ENCODE assay signal across 8 mouse cellular contexts in genomic region chr9:21337652-21338051, GRCm38 (mm10). TPM values are rescaled to one million over a fixed set of nuclear protein-coding genes. Genes with fewer than 3 reads are reported as not detected.
A peak's percentile ranks its signal among the peaks of the same experiment; 100 is the strongest.
DNase-seq lines count a peak whose midpoint lies in the region; ATAC-seq lines count a peak whose summit lies in the region.

No protein-coding gene starts in this region.

- peaks cover 28% of the 10 kb centered on the region for H3K36me3 ChIP-seq in hindbrain, embryonic 10.5 days
- H3K36me3 ChIP-seq in hindbrain, embryonic 11.5 days (ENCODE audit: control insufficient read depth, insufficient read depth, low read length), result no peaks in the 10 kb centered on the region
- H3K36me3 ChIP-seq in heart, embryonic 11.5 days (ENCODE audit: control insufficient read depth, insufficient read depth, low read length), result peaks cover 4% of the 10 kb centered on the region; the same call in 1 of the 2 replicates
- H3K36me3 ChIP-seq in stomach, embryonic 16.5 days (ENCODE audit: control insufficient read depth, insufficient read depth, low read length), result peaks cover 7% of the 10 kb centered on the region

- ATAC-seq in hindbrain, embryonic 11.5 days (ENCODE audit: low FRiP score), result no peak
- ATAC-seq in heart, embryonic 11.5 days (replicated peaks; ENCODE audit: insufficient number of reproducible peaks, low FRiP score, low TSS enrichment), result peak; percentile 54; the same call in 1 of the 2 replicates
- peak; percentile 92 for ATAC-seq in stomach, embryonic 16.5 days (ENCODE audit: insufficient read depth, low FRiP score)

- intact Hi-C loops in left cerebral cortex, postnatal 25 days (cut with DNase I), result no loop called here

- H3K9ac ChIP-seq in hindbrain, embryonic 11.5 days (ENCODE audit: low read depth, low read length), result no peak overlapping the region
- H3K9ac ChIP-seq in heart, embryonic 11.5 days (ENCODE audit: low read depth, low read length), result peak overlapping the region; percentile 59
- H3K9ac ChIP-seq in stomach, embryonic 16.5 days (ENCODE audit: low read length), result peak overlapping the region; percentile 74

- no peak for DNase-seq in hindbrain, embryonic 10.5 days (ENCODE audit: low spot score)
- no peak for DNase-seq in hindbrain, embryonic 11.5 days (ENCODE audit: low spot score)
- peak; percentile 67 to 76 for DNase-seq in kidney, postnatal 4 days
- DNase-seq in frontal cortex, postnatal 36 days (ENCODE audit: low spot score in 2 of 2), result no peak
- no peak for DNase-seq in left cerebral cortex, postnatal 25 days (ENCODE audit: low spot score in 2 of 2)
- no peak for DNase-seq in spleen, postnatal 4 days (ENCODE audit: low spot score in 2 of 2)

- H3K4me1 ChIP-seq in hindbrain, embryonic 10.5 days (replicated peaks), result peaks cover 16% of the 10 kb centered on the region
- no peaks in the 10 kb centered on the region for H3K4me1 ChIP-seq in hindbrain, embryonic 11.5 days (replicated peaks; ENCODE audit: control insufficient read depth, insufficient read depth, low read length)
- H3K4me1 ChIP-seq in heart, embryonic 11.5 days (ENCODE audit: control insufficient read depth, insufficient read depth, low read length), result peaks cover 21% of the 10 kb centered on the region
- peaks cover 2% of the 10 kb centered on the region; the same call in 1 of the 2 replicates for H3K4me1 ChIP-seq in stomach, embryonic 16.5 days (ENCODE audit: control insufficient read depth, insufficient read depth, low read length)

- peak overlapping the region; percentile 32; the same call in 1 of the 2 replicates for H3K4me3 ChIP-seq in hindbrain, embryonic 10.5 days
- H3K4me3 ChIP-seq in hindbrain, embryonic 11.5 days (ENCODE audit: low read depth, low read length), result no peak overlapping the region
- peak overlapping the region; percentile 34 for H3K4me3 ChIP-seq in heart, embryonic 11.5 days (ENCODE audit: low read depth, low read length)
- H3K4me3 ChIP-seq in stomach, embryonic 16.5 days (replicated peaks; ENCODE audit: low read length), result peak overlapping the region; percentile 50

- H3K27me3 ChIP-seq in hindbrain, embryonic 10.5 days (ENCODE audit: insufficient read depth, poor library complexity, severe bottlenecking), result peaks cover 2% of the 10 kb centered on the region; the same call in 1 of the 2 replicates
- H3K27me3 ChIP-seq in hindbrain, embryonic 11.5 days (ENCODE audit: control insufficient read depth, insufficient read depth, low read length), result no peaks in the 10 kb centered on the region
- no peaks in the 10 kb centered on the region for H3K27me3 ChIP-seq in heart, embryonic 11.5 days (ENCODE audit: control insufficient read depth, insufficient read depth, low read length)
- H3K27me3 ChIP-seq in stomach, embryonic 16.5 days (ENCODE audit: control insufficient read depth, insufficient read depth, low read length), result no peaks in the 10 kb centered on the region

- no peak overlapping the region for H3K4me2 ChIP-seq in hindbrain, embryonic 11.5 days (replicated peaks; ENCODE audit: low read depth, low read length)
- H3K4me2 ChIP-seq in heart, embryonic 11.5 days, result peak overlapping the region; percentile 61
- peak overlapping the region; percentile 44 for H3K4me2 ChIP-seq in stomach, embryonic 16.5 days (ENCODE audit: low read depth, low read length)

- WGBS in hindbrain, embryonic 10.5 days, result 16% methylated on average over 20 of the region's 20 CpGs
- 21% methylated on average over 20 of the region's 20 CpGs for WGBS in hindbrain, embryonic 11.5 days
- WGBS in heart, embryonic 11.5 days (ENCODE audit: insufficient replicate concordance), result 17% methylated on average over 19 of the region's 20 CpGs
- WGBS in stomach, embryonic 16.5 days, result 24% methylated on average over 20 of the region's 20 CpGs

- H3K9me3 ChIP-seq in hindbrain, embryonic 10.5 days, result no peaks in the 10 kb centered on the region
- no peaks in the 10 kb centered on the region for H3K9me3 ChIP-seq in hindbrain, embryonic 11.5 days (ENCODE audit: control insufficient read depth, low read length)
- H3K9me3 ChIP-seq in heart, embryonic 11.5 days (replicated peaks; ENCODE audit: control insufficient read depth, low read length), result no peaks in the 10 kb centered on the region
- no peaks in the 10 kb centered on the region for H3K9me3 ChIP-seq in stomach, embryonic 16.5 days (replicated peaks; ENCODE audit: control insufficient read depth, low read length)

- peak overlapping the region; percentile 64 for H3K27ac ChIP-seq in hindbrain, embryonic 10.5 days
- H3K27ac ChIP-seq in hindbrain, embryonic 11.5 days (ENCODE audit: low read depth, low read length), result no peak overlapping the region
- no peak overlapping the region for H3K27ac ChIP-seq in heart, embryonic 11.5 days (ENCODE audit: low read depth, low read length)
- H3K27ac ChIP-seq in stomach, embryonic 16.5 days (ENCODE audit: low read length), result peak overlapping the region; percentile 86

RNA-seq across cellular contexts. Expression of gene Slc44a2, which starts 17.2 kb away (rescaled TPM):
- polyA plus RNA-seq in hindbrain, embryonic 10.5 days (2016; fragmentation: Nextera tagmentation; extraction: Ambion mirVana), result 68.7 and 75.7 TPM in 2 replicates
- polyA plus RNA-seq in hindbrain, embryonic 11.5 days (2014; fragmentation: Nextera tagmentation; extraction: Ambion mirVana), result 60.4 and 66.4 TPM in 2 replicates
- 62.3 and 70.0 TPM in 2 replicates for polyA plus RNA-seq in heart, embryonic 11.5 days (2014; fragmentation: Nextera tagmentation; extraction: Ambion mirVana)
- 116 and 130 TPM in 2 replicates for polyA plus RNA-seq in stomach, embryonic 16.5 days (2015; fragmentation: Nextera tagmentation; extraction: Ambion mirVana)
- 10 to 100 TPM; 43.9 to 51.4 TPM for total RNA-seq in left cerebral cortex, postnatal 25 days (2021)

RNA-seq across cellular contexts. Expression of gene Ap1m2, which starts 25.5 kb away (rescaled TPM):
- polyA plus RNA-seq in hindbrain, embryonic 10.5 days (2016; fragmentation: Nextera tagmentation; extraction: Ambion mirVana), result 4.8 and 14.6 TPM in 2 replicates
- 3.4 and 5.0 TPM in 2 replicates for polyA plus RNA-seq in hindbrain, embryonic 11.5 days (2014; fragmentation: Nextera tagmentation; extraction: Ambion mirVana)
- 0.55 and 1.1 TPM in 2 replicates for polyA plus RNA-seq in heart, embryonic 11.5 days (2014; fragmentation: Nextera tagmentation; extraction: Ambion mirVana)
- 77.7 and 86.3 TPM in 2 replicates for polyA plus RNA-seq in stomach, embryonic 16.5 days (2015; fragmentation: Nextera tagmentation; extraction: Ambion mirVana)
- total RNA-seq in left cerebral cortex, postnatal 25 days (2021), result 1 to 10 TPM in 1 of 2 experiments, under 1 TPM in 1; 0.89 to 1.3 TPM

RNA-seq across cellular contexts. Expression of gene Ilf3, which starts 30.0 kb away (rescaled TPM):
- polyA plus RNA-seq in hindbrain, embryonic 10.5 days (2016; fragmentation: Nextera tagmentation; extraction: Ambion mirVana), result 270 and 300 TPM in 2 replicates
- 232 and 254 TPM in 2 replicates for polyA plus RNA-seq in hindbrain, embryonic 11.5 days (2014; fragmentation: Nextera tagmentation; extraction: Ambion mirVana)
- polyA plus RNA-seq in heart, embryonic 11.5 days (2014; fragmentation: Nextera tagmentation; extraction: Ambion mirVana), result 120 and 138 TPM in 2 replicates
- 144 and 147 TPM in 2 replicates for polyA plus RNA-seq in stomach, embryonic 16.5 days (2015; fragmentation: Nextera tagmentation; extraction: Ambion mirVana)
- total RNA-seq in left cerebral cortex, postnatal 25 days (2021), result 10 to 100 TPM; 68.0 to 77.7 TPM

RNA-seq across cellular contexts. Expression of gene Cdkn2d, which starts 46.4 kb away (rescaled TPM):
- polyA plus RNA-seq in hindbrain, embryonic 10.5 days (2016; fragmentation: Nextera tagmentation; extraction: Ambion mirVana), result 58.4 and 73.5 TPM in 2 replicates
- 80.3 and 83.2 TPM in 2 replicates for polyA plus RNA-seq in hindbrain, embryonic 11.5 days (2014; fragmentation: Nextera tagmentation; extraction: Ambion mirVana)
- 88.4 and 99.8 TPM in 2 replicates for polyA plus RNA-seq in heart, embryonic 11.5 days (2014; fragmentation: Nextera tagmentation; extraction: Ambion mirVana)
- polyA plus RNA-seq in stomach, embryonic 16.5 days (2015; fragmentation: Nextera tagmentation; extraction: Ambion mirVana), result 47.4 and 51.5 TPM in 2 replicates
- 10 to 100 TPM; 54.4 to 58.4 TPM for total RNA-seq in left cerebral cortex, postnatal 25 days (2021)

RNA-seq across cellular contexts. Expression of gene Kri1, which starts 49.9 kb away (rescaled TPM):
- polyA plus RNA-seq in hindbrain, embryonic 10.5 days (2016; fragmentation: Nextera tagmentation; extraction: Ambion mirVana), result 17.6 and 19.4 TPM in 2 replicates
- 13.5 and 15.9 TPM in 2 replicates for polyA plus RNA-seq in hindbrain, embryonic 11.5 days (2014; fragmentation: Nextera tagmentation; extraction: Ambion mirVana)
- polyA plus RNA-seq in heart, embryonic 11.5 days (2014; fragmentation: Nextera tagmentation; extraction: Ambion mirVana), result 9.9 and 12.3 TPM in 2 replicates
- polyA plus RNA-seq in stomach, embryonic 16.5 days (2015; fragmentation: Nextera tagmentation; extraction: Ambion mirVana), result 15.2 and 18.2 TPM in 2 replicates
- 10 to 100 TPM; 34.6 to 35.7 TPM for total RNA-seq in left cerebral cortex, postnatal 25 days (2021)

Comparison
In these comparisons a context has a peak if more than half of its experiments do, and no peak if none do; other contexts are left out.
1. H3K27ac ChIP-seq: peak in hindbrain, embryonic 10.5 days (single experiment) and stomach, embryonic 16.5 days (single experiment); none in hindbrain, embryonic 11.5 days (single experiment) and heart, embryonic 11.5 days (single experiment).
2. DNase-seq: peak in kidney, postnatal 4 days (2 of 2); none in hindbrain, embryonic 10.5 days (single experiment), hindbrain, embryonic 11.5 days (single experiment), frontal cortex, postnatal 36 days (0 of 2), left cerebral cortex, postnatal 25 days (0 of 2) and spleen, postnatal 4 days (0 of 2).